Mouse (Mus musculus): Measurements from ENCODE around the gene Mtg2. TPM values are rescaled to one million over a fixed set of nuclear protein-coding genes. Genes with fewer than 3 reads are reported as not detected.

The Mtg2 gene
- polyA plus RNA-seq, 2 experiments = 22.1 to 29.8 TPM

GRCm38 (mm10) chr2:180133231-180133630 lies 62.8 kb downstream of the Mtg2 start:
- H3K4me1 ChIP-seq (ENCODE audit: control insufficient read depth, insufficient read depth, low read length) = no peaks in the 10 kb centered on the region
- H3K27me3 ChIP-seq (ENCODE audit: control insufficient read depth, insufficient read depth, low read length) = no peaks in the 10 kb centered on the region
- H3K9ac ChIP-seq (ENCODE audit: low read depth, low read length, severe bottlenecking) = no peak overlapping the region
- no peak overlapping the region for H3K4me2 ChIP-seq (replicated peaks; ENCODE audit: low read depth, low read length, severe bottlenecking)
- H3K9me3 ChIP-seq (ENCODE audit: control insufficient read depth, low read length) = no peaks in the 10 kb centered on the region
- ATAC-seq (ENCODE audit: low FRiP score, low read depth) = no peak
- DNase-seq (ENCODE audit: low spot score) = no peak
- WGBS = 96% methylated on average over 4 of the region's 4 CpGs
- H3K36me3 ChIP-seq (ENCODE audit: control insufficient read depth, insufficient read depth, low read length) = peaks cover under 1% of the 10 kb centered on the region; the same call in 1 of the 2 replicates
- TF ChIP-seq POLR2A (IDR thresholded peaks at IDR 0.05; ENCODE audit: borderline replicate concordance, extremely low read depth, insufficient read depth, insufficient read length) = no peak
- no peak overlapping the region for H3K27ac ChIP-seq (replicated peaks; ENCODE audit: low read depth, low read length)
- H3K4me3 ChIP-seq (replicated peaks; ENCODE audit: low read length) = no peak overlapping the region

GRCm38 (mm10) chr2:180133911-180134310 lies 63.5 kb downstream of the Mtg2 start:
- H3K9me3 ChIP-seq (ENCODE audit: control insufficient read depth, low read length) = no peaks in the 10 kb centered on the region

DNA sequence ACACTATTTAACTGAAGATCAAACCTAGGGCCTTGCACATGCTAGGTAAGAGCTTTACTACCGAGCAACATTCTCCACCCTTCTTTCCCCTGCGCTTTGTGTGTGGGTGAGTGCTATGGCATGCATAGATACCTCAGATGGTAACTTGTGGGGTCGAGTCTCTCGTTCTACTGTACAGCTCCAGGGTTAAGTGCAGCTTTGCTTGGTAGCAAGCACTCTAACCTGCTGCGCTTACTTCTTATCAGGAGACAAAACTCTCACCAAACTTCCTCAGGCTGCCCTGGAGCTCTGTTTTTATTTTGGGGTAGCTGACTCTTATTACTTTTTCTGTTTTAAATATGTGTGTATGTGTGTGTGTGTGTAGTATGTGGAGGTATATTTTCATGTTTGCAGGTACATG lies 65.0 kb downstream of the Mtg2 start:
- Histone ChIP-seq H3K4me3 (replicated peaks; ENCODE audit: low read length) (no peak overlapping the region), H3K4me2 (replicated peaks; ENCODE audit: low read depth, low read length, severe bottlenecking) (no peak overlapping the region), H3K27me3 (ENCODE audit: control insufficient read depth, insufficient read depth, low read length) (no peaks in the 10 kb centered on the region), H3K9ac (ENCODE audit: low read depth, low read length, severe bottlenecking) (no peak overlapping the region), H3K27ac (replicated peaks; ENCODE audit: low read depth, low read length) (no peak overlapping the region), H3K36me3 (ENCODE audit: control insufficient read depth, insufficient read depth, low read length) (peaks cover 19% of the 10 kb centered on the region), H3K9me3 (ENCODE audit: control insufficient read depth, low read length) (no peaks in the 10 kb centered on the region), H3K4me1 (ENCODE audit: control insufficient read depth, insufficient read depth, low read length) (no peaks in the 10 kb centered on the region)
- ATAC-seq (ENCODE audit: low FRiP score, low read depth) (no peak), DNase-seq (ENCODE audit: low spot score) (no peak)
- TF ChIP-seq POLR2A (IDR thresholded peaks at IDR 0.05; ENCODE audit: borderline replicate concordance, extremely low read depth, insufficient read depth, insufficient read length) = no peak
- WGBS = 74% methylated on average over 5 of the region's 5 CpGs

More at GRCm38 (mm10) chr2:180133911-180134310, 63.5 kb downstream of the Mtg2 start:
- 92% methylated on average over 3 of the region's 3 CpGs for WGBS
- no peak overlapping the region for H3K27ac ChIP-seq (replicated peaks; ENCODE audit: low read depth, low read length)
- H3K4me1 ChIP-seq (ENCODE audit: control insufficient read depth, insufficient read depth, low read length) = no peaks in the 10 kb centered on the region
- ATAC-seq (ENCODE audit: low FRiP score, low read depth) (no peak), DNase-seq (ENCODE audit: low spot score) (no peak)
- no peak overlapping the region for H3K4me3 ChIP-seq (replicated peaks; ENCODE audit: low read length)
- H3K9ac ChIP-seq (ENCODE audit: low read depth, low read length, severe bottlenecking) = no peak overlapping the region
- no peaks in the 10 kb centered on the region for H3K27me3 ChIP-seq (ENCODE audit: control insufficient read depth, insufficient read depth, low read length)
- no peak overlapping the region for H3K4me2 ChIP-seq (replicated peaks; ENCODE audit: low read depth, low read length, severe bottlenecking)
- peaks cover 7% of the 10 kb centered on the region for H3K36me3 ChIP-seq (ENCODE audit: control insufficient read depth, insufficient read depth, low read length)
- TF ChIP-seq POLR2A (IDR thresholded peaks at IDR 0.05; ENCODE audit: borderline replicate concordance, extremely low read depth, insufficient read depth, insufficient read length) = no peak

Other genes with a start within 250 kb of the Mtg2 start
- gene Taf4, start 93.9 kb upstream of the Mtg2 start, polyA plus RNA-seq (2012; rRNA removed) = 15.2 and 17.6 TPM in 2 replicates
- 3.9 and 4.4 TPM in 2 replicates for gene Taf4, start 93.9 kb upstream of the Mtg2 start, polyA plus RNA-seq (2014; fragmentation: Nextera tagmentation; extraction: Ambion mirVana)
- 69.1 and 75.6 TPM in 2 replicates for gene Lsm14b, start 45.6 kb upstream of the Mtg2 start, polyA plus RNA-seq (2012; rRNA removed)
- gene Lsm14b, start 45.6 kb upstream of the Mtg2 start, polyA plus RNA-seq (2014; fragmentation: Nextera tagmentation; extraction: Ambion mirVana) = 7.7 and 7.8 TPM in 2 replicates
- gene Psma7, start 28.2 kb upstream of the Mtg2 start, polyA plus RNA-seq (2012; rRNA removed) = 259 and 298 TPM in 2 replicates
- gene Psma7, start 28.2 kb upstream of the Mtg2 start, polyA plus RNA-seq (2014; fragmentation: Nextera tagmentation; extraction: Ambion mirVana) = 501 and 620 TPM in 2 replicates
- gene Ss18l1, start 28.1 kb upstream of the Mtg2 start, polyA plus RNA-seq (2012; rRNA removed) = 9.1 and 11.4 TPM in 2 replicates
- gene Ss18l1, start 28.1 kb upstream of the Mtg2 start, polyA plus RNA-seq (2014; fragmentation: Nextera tagmentation; extraction: Ambion mirVana) = 3.5 and 4.9 TPM in 2 replicates
- gene Hrh3, start 33.9 kb downstream of the Mtg2 start, polyA plus RNA-seq (2012; rRNA removed) = 0.04 and 0.10 TPM in 2 replicates
- gene Hrh3, start 33.9 kb downstream of the Mtg2 start, polyA plus RNA-seq (2014; fragmentation: Nextera tagmentation; extraction: Ambion mirVana) = 0.17 TPM in 1 of 2 replicates, not detected in the other
- 23.2 and 28.6 TPM in 2 replicates for gene Osbpl2, start 48.7 kb downstream of the Mtg2 start, polyA plus RNA-seq (2012; rRNA removed)
- 42.2 and 42.7 TPM in 2 replicates for gene Osbpl2, start 48.7 kb downstream of the Mtg2 start, polyA plus RNA-seq (2014; fragmentation: Nextera tagmentation; extraction: Ambion mirVana)
- gene Adrm1, start 100.9 kb downstream of the Mtg2 start, polyA plus RNA-seq (2012; rRNA removed) = 115 and 147 TPM in 2 replicates
- gene Adrm1, start 100.9 kb downstream of the Mtg2 start, polyA plus RNA-seq (2014; fragmentation: Nextera tagmentation; extraction: Ambion mirVana) = 135 and 147 TPM in 2 replicates
- 47.3 and 56.7 TPM in 2 replicates for gene Lama5, start 155.3 kb downstream of the Mtg2 start, polyA plus RNA-seq (2012; rRNA removed)
- 30.4 and 31.2 TPM in 2 replicates for gene Lama5, start 155.3 kb downstream of the Mtg2 start, polyA plus RNA-seq (2014; fragmentation: Nextera tagmentation; extraction: Ambion mirVana)
- gene Rps21, start 186.8 kb downstream of the Mtg2 start, polyA plus RNA-seq (2012; rRNA removed) = 3,975 and 4,219 TPM in 2 replicates
- 716 and 729 TPM in 2 replicates for gene Rps21, start 186.8 kb downstream of the Mtg2 start, polyA plus RNA-seq (2014; fragmentation: Nextera tagmentation; extraction: Ambion mirVana)
- 37.7 and 45.8 TPM in 2 replicates for gene Cables2, start 202.9 kb downstream of the Mtg2 start, polyA plus RNA-seq (2012; rRNA removed)
- gene Cables2, start 202.9 kb downstream of the Mtg2 start, polyA plus RNA-seq (2014; fragmentation: Nextera tagmentation; extraction: Ambion mirVana) = 22.5 and 23.4 TPM in 2 replicates
- 2.0 and 2.3 TPM in 2 replicates for gene Rbbp8nl, start 219.3 kb downstream of the Mtg2 start, polyA plus RNA-seq (2012; rRNA removed)
- gene Rbbp8nl, start 219.3 kb downstream of the Mtg2 start, polyA plus RNA-seq (2014; fragmentation: Nextera tagmentation; extraction: Ambion mirVana) = 1.0 and 1.3 TPM in 2 replicates